Mouse (Mus musculus) right cerebral cortex, postnatal 14 days (tissue): ENCODE results near the gene Gm4788.
"Not testable (repeated sequence)": the region's sequence is repeated elsewhere in the genome, so short reads cannot be mapped to it uniquely, and the experiment has no call there.

Experiments used
- DNase-seq: peaks from one replicate; pipeline ENCODE4 v3.0.0; 2022

Gene Gm4788

GRCm38 (mm10) chr1:139781143-139781542 is at the start of gene Gm4788:
TSS of gene Gm4788 (minus strand) at chr1:139781243.
- DNase-seq = no peak

- no peak for DNase-seq
Measured at GRCm38 (mm10) chr1:139808594-139808993, 27.6 kb upstream of the Gm4788 start.

GRCm38 (mm10) chr1:139769913-139770312 is 11.1 kb downstream of the Gm4788 start:
- not testable (repeated sequence) for DNase-seq

- not testable (repeated sequence) for DNase-seq
Measured at GRCm38 (mm10) chr1:139716681-139717080, 64.4 kb downstream of the Gm4788 start.

GRCm38 (mm10) chr1:139716249-139716648 is 64.8 kb downstream of the Gm4788 start:
- not testable (repeated sequence) for DNase-seq

- DNase-seq = not testable (repeated sequence)
Measured at GRCm38 (mm10) chr1:139649921-139650320, 131.1 kb downstream of the Gm4788 start.
